Mouse (Mus musculus) limb, embryonic 15.5 days (tissue): ENCODE measurements at regions not wholly inside any gene's neighbourhood (a gene's known extent, or its start where the extent isn't known, plus 50 kb on each side); places are given as distances from the start of the nearest gene placed in this dataset.

Experiments used
- ATAC-seq: fragments of 200-750 bp; cut with Nextera tagmentation; 2 replicates; pipeline ENCODE4 v1.8.0; 2017; ENCODE audit warnings: low read depth, moderate TSS enrichment; ENCODE audit not compliant: insufficient number of reproducible peaks, low FRiP score, low TSS enrichment
- H3K27ac ChIP-seq: fragments of 300-500 bp; sonication (generic); 2 replicates; pipeline ENCODE4 v1.5.1; 2015; ENCODE audit warnings: moderate library complexity, mild to moderate bottlenecking, inconsistent platforms
- H3K27me3 ChIP-seq: fragments of 300-500 bp; sonication (generic); 2 replicates; pipeline ENCODE4 v1.6.1; 2015; ENCODE audit warnings: inconsistent platforms
- H3K36me3 ChIP-seq: fragments of 300-500 bp; sonication (generic); 2 replicates; pipeline ENCODE4 v1.6.1; 2015; ENCODE audit warnings: inconsistent platforms
- H3K4me1 ChIP-seq: fragments of 300-500 bp; sonication (generic); 2 replicates; pipeline ENCODE4 v1.6.1; 2015; ENCODE audit warnings: inconsistent platforms
- H3K4me2 ChIP-seq: fragments of 300-500 bp; sonication (generic); 2 replicates; pipeline ENCODE4 v1.6.1; 2015; ENCODE audit warnings: mild to moderate bottlenecking, inconsistent platforms
- H3K4me3 ChIP-seq: fragments of 300-500 bp; sonication (generic); 2 replicates; pipeline ENCODE4 v1.5.1; 2015; ENCODE audit warnings: mild to moderate bottlenecking, inconsistent platforms
- H3K9ac ChIP-seq: fragments of 300-500 bp; sonication (generic); 2 replicates; pipeline ENCODE4 v1.6.1; 2015; ENCODE audit warnings: inconsistent platforms
- H3K9me3 ChIP-seq: fragments of 300-500 bp; sonication (generic); 2 replicates; pipeline ENCODE4 v1.6.1; 2016; ENCODE audit warnings: inconsistent platforms
- WGBS: fragments of 180-500 bp; shearing (Covaris S2); methylation state at CpG from one replicate; pipeline ENCODE4 v1.1.7; 2015; 5-methylcytosine and 5-hydroxymethylcytosine counted together

DNA sequence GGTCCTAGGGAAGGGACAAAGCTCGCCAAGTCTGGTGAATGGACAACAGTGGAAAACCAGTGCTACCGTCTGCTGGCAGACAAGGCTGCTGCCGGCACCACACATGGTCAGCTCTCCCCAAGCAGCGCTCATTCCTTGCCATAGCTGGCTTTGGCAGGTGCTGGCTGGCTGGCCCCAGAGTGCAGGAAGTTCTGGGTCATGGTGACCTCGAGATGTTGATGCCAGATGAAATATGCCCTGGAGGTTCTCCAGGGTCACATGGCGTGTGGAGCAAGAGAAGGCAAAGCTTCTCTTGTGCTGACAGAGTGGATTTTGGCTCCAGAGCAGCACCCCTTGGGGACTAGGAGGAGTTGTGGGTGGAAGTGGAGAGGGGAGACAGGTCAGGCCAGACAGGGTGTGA is 66.1 kb upstream of the Tprg start:
- H3K4me2 ChIP-seq = no peak overlapping the region
- WGBS = 80% methylated on average over 6 of the region's 6 CpGs
- H3K4me3 ChIP-seq = no peak overlapping the region

DNA sequence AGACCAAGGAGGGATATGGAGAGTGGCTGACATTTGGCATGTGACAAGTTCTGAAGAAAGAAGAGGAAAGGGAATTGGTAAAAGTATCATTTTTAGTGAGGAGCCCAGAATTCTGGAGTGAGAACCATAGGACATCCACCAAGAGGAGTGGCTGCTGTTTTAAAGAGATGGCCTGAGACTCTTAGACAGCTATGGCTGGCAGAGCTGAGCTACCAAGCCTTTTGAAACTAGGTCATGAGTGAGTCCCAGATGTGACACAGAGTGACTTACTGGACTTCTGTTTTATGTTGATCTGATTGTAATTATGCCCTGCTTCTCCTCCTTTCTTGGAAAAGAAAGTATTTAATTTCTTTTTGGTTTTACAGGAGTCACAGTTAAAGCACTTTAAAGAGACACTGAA is 61.8 kb upstream of the Tprg start:
- Histone ChIP-seq H3K9me3 (no peaks in the 10 kb centered on the region), H3K27ac (no peak overlapping the region), H3K4me2 (no peak overlapping the region), H3K36me3 (no peaks in the 10 kb centered on the region), H3K9ac (no peak overlapping the region), H3K4me3 (no peak overlapping the region), H3K27me3 (no peaks in the 10 kb centered on the region), H3K4me1 (no peaks in the 10 kb centered on the region)
- no peak for ATAC-seq

More for the DNA sequence above, 66.1 kb upstream of the Tprg start:
- no peaks in the 10 kb centered on the region for H3K36me3 ChIP-seq
- H3K27me3 ChIP-seq = no peaks in the 10 kb centered on the region
- ATAC-seq = no peak
- no peaks in the 10 kb centered on the region for H3K4me1 ChIP-seq
- H3K9me3 ChIP-seq = no peaks in the 10 kb centered on the region
- no peak overlapping the region for H3K27ac ChIP-seq
- no peak overlapping the region for H3K9ac ChIP-seq
